ENCODE assay signal across 25 mouse cellular contexts in genomic region chr3:27921268-27922020, GRCm38 (mm10). TPM values are rescaled to one million over a fixed set of nuclear protein-coding genes. Genes with fewer than 3 reads are reported as not detected.
DNase-seq lines count a peak whose midpoint lies in the region; ATAC-seq and TF ChIP-seq lines count a peak whose summit lies in the region.
"Had no signal": no experiment of that assay in that cellular context is flagged by ENCODE, and none has a peak within 500 bp of the region (broad histone marks: within the 10 kb centered on the region; RNA-seq: fewer than 3 reads in every experiment).

No protein-coding gene starts in this region.

- no peak overlapping the region for H3K4me2 ChIP-seq in kidney, embryonic 16.5 days (replicated peaks; ENCODE audit: low read depth, low read length)
- H3K4me2 ChIP-seq: embryonic facial prominence, embryonic 15.5 days; heart, embryonic 11.5 days; intestine, embryonic 15.5 days; limb, embryonic 15.5 days; midbrain, embryonic 11.5 days; neural tube, embryonic 15.5 days; stomach, embryonic 15.5 days had no signal

- 56% methylated on average over 11 of the region's 11 CpGs for WGBS in kidney, adult 2 months
- WGBS in kidney, embryonic 16.5 days = 83% methylated on average over 11 of the region's 11 CpGs

- H3K27me3 ChIP-seq in kidney, adult 2 months (replicated peaks; ENCODE audit: control insufficient read depth, insufficient read depth, low read length) = no peaks in the 10 kb centered on the region
- H3K27me3 ChIP-seq in kidney, embryonic 16.5 days (ENCODE audit: insufficient read depth, low read length) = no peaks in the 10 kb centered on the region
- H3K27me3 ChIP-seq: embryonic facial prominence, embryonic 15.5 days; intestine, embryonic 15.5 days; limb, embryonic 15.5 days; neural tube, embryonic 15.5 days; stomach, embryonic 15.5 days had no signal

- TF ChIP-seq CTCF in kidney, adult 2 months (conservative IDR thresholded peaks at IDR 0.05; ENCODE audit: insufficient read depth, insufficient read length, low read depth, low read length) = no peak

- no peak for ATAC-seq in kidney, embryonic 16.5 days (ENCODE audit: low FRiP score, low TSS enrichment)
- ATAC-seq: forebrain, embryonic 14.5 days; hindbrain, embryonic 16.5 days; intestine, embryonic 15.5 days had no signal

- no peaks in the 10 kb centered on the region for H3K4me1 ChIP-seq in kidney, adult 2 months (ENCODE audit: control insufficient read depth, insufficient read depth, low read length)
- no peaks in the 10 kb centered on the region for H3K4me1 ChIP-seq in kidney, embryonic 16.5 days (ENCODE audit: insufficient read depth, low read length)
- H3K4me1 ChIP-seq: embryonic facial prominence, embryonic 15.5 days; intestine, embryonic 15.5 days; limb, embryonic 15.5 days; neural tube, embryonic 15.5 days; stomach, embryonic 15.5 days had no signal

- no peak overlapping the region for H3K27ac ChIP-seq in kidney, adult 2 months (ENCODE audit: insufficient read depth, low read depth, low read length)
- H3K27ac ChIP-seq in kidney, embryonic 16.5 days (ENCODE audit: low read length) = no peak overlapping the region
- H3K27ac ChIP-seq: embryonic facial prominence, embryonic 15.5 days; intestine, embryonic 15.5 days; limb, embryonic 15.5 days; neural tube, embryonic 15.5 days; stomach, embryonic 15.5 days had no signal

- H3K9ac ChIP-seq in kidney, embryonic 16.5 days (replicated peaks; ENCODE audit: low read length) = no peak overlapping the region
- H3K9ac ChIP-seq: embryonic facial prominence, embryonic 15.5 days; intestine, embryonic 15.5 days; limb, embryonic 15.5 days; neural tube, embryonic 15.5 days; stomach, embryonic 15.5 days had no signal

- H3K9me3 ChIP-seq in kidney, embryonic 16.5 days (ENCODE audit: low read length) = peaks cover 5% of the 10 kb centered on the region; the same call in 1 of the 2 replicates
- H3K9me3 ChIP-seq: embryonic facial prominence, embryonic 15.5 days; limb, embryonic 15.5 days; neural tube, embryonic 15.5 days; stomach, embryonic 15.5 days had no signal

- H3K36me3 ChIP-seq in kidney, adult 2 months (ENCODE audit: control insufficient read depth, insufficient read depth, low read length) = no peaks in the 10 kb centered on the region
- no peaks in the 10 kb centered on the region for H3K36me3 ChIP-seq in kidney, embryonic 16.5 days (ENCODE audit: insufficient read depth, low read length)
- H3K36me3 ChIP-seq: embryonic facial prominence, embryonic 15.5 days; intestine, embryonic 15.5 days; limb, embryonic 15.5 days; neural tube, embryonic 15.5 days; stomach, embryonic 15.5 days had no signal

- peak; percentile 89 for DNase-seq in kidney, adult 2 months
- peak; percentile 74 to 75 for DNase-seq in kidney, adult 8-10 months
- DNase-seq in kidney, postnatal 36 days = peak; percentile 67 to 80
- DNase-seq in B cell, adult 2 months = no peak
- no peak for DNase-seq in adrenal gland, adult 8-10 months
- DNase-seq in thymus, postnatal 36 days = no peak
- DNase-seq: adrenal gland, postnatal 25 days; cerebellum, adult 8-10 months; left cerebral cortex, postnatal 4 days; thymus, adult 18-20 months had no signal

- no peak for TF ChIP-seq POLR2A in kidney, adult 2 months (IDR thresholded peaks at IDR 0.05; ENCODE audit: low read depth, low read length)

- no peak overlapping the region for H3K4me3 ChIP-seq in kidney, adult 2 months (ENCODE audit: insufficient read depth, low read depth, low read length)
- no peak overlapping the region for H3K4me3 ChIP-seq in kidney, embryonic 16.5 days (ENCODE audit: low read length)
- H3K4me3 ChIP-seq: embryonic facial prominence, embryonic 15.5 days; intestine, embryonic 15.5 days; limb, embryonic 15.5 days; neural tube, embryonic 15.5 days; stomach, embryonic 15.5 days had no signal

RNA-seq across cellular contexts. Expression of gene Pld1, which starts 17.1 kb away (rescaled TPM):
- polyA plus RNA-seq in kidney, adult 2 months (2012; rRNA removed) = 4.2 and 5.8 TPM in 2 replicates
- polyA plus RNA-seq in kidney, embryonic 16.5 days (2015; fragmentation: Nextera tagmentation; extraction: Ambion mirVana) = 6.0 and 9.0 TPM in 2 replicates
- 1 to 10 TPM; 4.8 to 8.0 (median 6.3) TPM for total RNA-seq in adrenal gland, adult 8-10 months (2022)

RNA-seq across cellular contexts. Expression of gene Tmem212, which starts 25.3 kb away (rescaled TPM):
- not detected in 2 replicates for polyA plus RNA-seq in kidney, adult 2 months (2012; rRNA removed)
- 0.24 and 0.35 TPM in 2 replicates for polyA plus RNA-seq in kidney, embryonic 16.5 days (2015; fragmentation: Nextera tagmentation; extraction: Ambion mirVana)
- not detected for total RNA-seq in adrenal gland, adult 8-10 months (2022)
- total RNA-seq: adrenal gland, postnatal 25 days; gastrocnemius, adult 8-10 months; hematopoietic stem cell, adult 5-6 weeks; megakaryocyte progenitor cell, adult 5-6 weeks had no signal
- polyA plus RNA-seq: brain, embryonic 14.5 days; forebrain, embryonic 14.5 days; heart, embryonic 11.5 days; heart, postnatal 0 days; intestine, embryonic 15.5 days; limb, embryonic 15.5 days; midbrain, embryonic 11.5 days; stomach, embryonic 15.5 days had no signal

Comparison
In these comparisons a context has a peak if more than half of its experiments do, and no peak if none do; other contexts are left out.
1. DNase-seq: peak in kidney, adult 2 months (single experiment), kidney, adult 8-10 months (2 of 2) and kidney, postnatal 36 days (2 of 2); none in B cell, adult 2 months (0 of 2), adrenal gland, adult 8-10 months (single experiment) and thymus, postnatal 36 days (0 of 2).